Mouse (Mus musculus) hindbrain, embryonic 10.5 days (tissue): ENCODE results near the gene Tmprss6. TPM values are rescaled to one million over a fixed set of nuclear protein-coding genes. Genes with fewer than 3 reads are reported as not detected.

Experiments
- DNase-seq: peaks from one replicate; pipeline ENCODE4 v3.0.0-alpha.2; 2017; ENCODE audit warnings: low spot score
- H3K27ac ChIP-seq: fragments of 300-500 bp; sonication (generic); 2 replicates; pipeline ENCODE4 v1.5.1; 2016; ENCODE audit warnings: mild to moderate bottlenecking, moderate library complexity
- H3K27me3 ChIP-seq: fragments of 300-500 bp; sonication (generic); 2 replicates; pipeline ENCODE4 v1.6.1; 2016; ENCODE audit warnings: mild to moderate bottlenecking; ENCODE audit not compliant: poor library complexity, insufficient read depth, severe bottlenecking
- H3K36me3 ChIP-seq: fragments of 300-500 bp; sonication (generic); 2 replicates; pipeline ENCODE4 v1.6.1; 2016; ENCODE audit warnings: mild to moderate bottlenecking, moderate library complexity
- H3K4me1 ChIP-seq: fragments of 300-500 bp; sonication (generic); replicated peaks from 2 replicates; pipeline ENCODE4 v1.6.1; 2016; ENCODE audit warnings: mild to moderate bottlenecking
- H3K4me3 ChIP-seq: fragments of 300-500 bp; sonication (generic); 2 replicates; pipeline ENCODE4 v1.5.1; 2016; ENCODE audit warnings: mild to moderate bottlenecking, moderate library complexity
- H3K9me3 ChIP-seq: fragments of 300-500 bp; sonication (generic); 2 replicates; pipeline ENCODE4 v1.6.1; 2016; ENCODE audit warnings: mild to moderate bottlenecking, moderate library complexity
- WGBS: fragments of 180-500 bp; shearing (Covaris S2); methylation state at CpG from one replicate; pipeline ENCODE4 v1.1.7; 2016; 5-methylcytosine and 5-hydroxymethylcytosine counted together
- polyA plus RNA-seq: library from polyadenylated mRNA; unstranded; fragments of >200 nt; fragmentation: Nextera tagmentation; extraction: Ambion mirVana; gene quantifications from 2 replicates; pipeline ENCODE4 v1.2.1, GENCODE M21; 2016

Gene Tmprss6
- polyA plus RNA-seq, 1 experiment from 2014 or later: not detected

DNA sequence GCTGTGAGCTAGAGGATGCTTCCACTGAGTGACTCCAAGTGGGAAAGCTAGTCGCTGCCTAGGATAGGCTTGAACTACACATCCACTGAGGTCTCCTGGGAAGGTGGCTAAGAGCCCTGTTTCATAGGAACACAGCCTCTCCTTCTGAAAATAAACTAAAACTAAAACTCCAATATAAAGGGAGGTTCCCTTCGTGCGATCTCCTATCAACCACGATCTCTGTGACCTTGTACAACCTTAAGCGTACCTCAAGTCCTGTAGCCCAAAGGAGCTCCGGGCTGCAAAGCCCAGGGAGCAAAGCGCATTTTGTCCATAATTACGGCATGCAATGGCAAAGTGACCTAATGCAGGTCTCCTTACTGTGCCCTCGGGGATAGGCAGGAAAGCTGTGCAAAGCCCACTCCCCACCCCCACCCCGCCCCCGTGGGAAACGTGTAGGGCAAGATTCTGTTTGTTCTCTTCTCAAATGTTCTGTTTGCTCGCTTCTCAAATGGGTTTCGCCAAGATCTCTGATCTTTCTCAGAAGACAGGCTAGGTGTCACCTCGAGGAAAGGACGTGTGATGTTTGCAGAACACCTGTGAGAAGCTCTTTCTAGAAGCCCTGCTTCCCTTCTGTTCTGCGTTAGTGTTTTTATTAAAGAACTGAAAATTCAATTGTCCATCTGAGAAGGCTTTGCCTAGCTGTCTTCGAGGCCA, 34.2 kb upstream of the Tmprss6 start:
- no peak for DNase-seq
- H3K9me3 ChIP-seq: peaks cover 8% of the 10 kb centered on the region; the same call in 1 of the 2 replicates
- 89% methylated on average over 18 of the region's 18 CpGs for WGBS

DNA sequence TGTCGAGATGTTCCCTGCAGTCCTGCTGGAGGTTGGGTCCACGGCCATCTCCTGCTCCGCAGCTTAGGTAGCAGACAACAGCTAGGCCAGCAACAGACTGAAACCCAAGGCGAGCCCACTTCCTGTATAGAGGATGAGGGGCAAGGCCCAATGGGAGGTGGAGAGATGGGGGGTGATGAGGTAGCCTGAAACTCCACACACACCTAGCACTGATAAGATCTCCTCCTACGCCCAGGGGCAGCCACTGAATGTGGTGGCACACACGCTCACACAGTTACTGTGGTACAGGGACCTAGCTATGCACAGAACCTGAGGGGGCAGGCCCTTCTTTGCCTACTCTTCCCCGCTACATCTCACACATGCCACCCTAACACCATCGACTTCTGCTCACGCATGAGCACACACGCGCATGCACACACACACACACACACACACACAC, 26.6 kb upstream of the Tmprss6 start, which contains the start of gene Il2rb:
TSS of gene Il2rb (minus strand) at position 304 of the 439 bp plus-strand sequence.
- no peaks in the 10 kb centered on the region for H3K27me3 ChIP-seq
- H3K9me3 ChIP-seq: no peaks in the 10 kb centered on the region
- peaks cover 21% of the 10 kb centered on the region for H3K4me1 ChIP-seq
- 94% methylated on average over 11 of the region's 11 CpGs for WGBS
- no peaks in the 10 kb centered on the region for H3K36me3 ChIP-seq
- H3K4me3 ChIP-seq: no peak within 1 kb of the TSS
- DNase-seq: no peak
- no peak within 1 kb of the TSS for H3K27ac ChIP-seq

More for the DNA sequence above, 34.2 kb upstream of the Tmprss6 start:
- Histone ChIP-seq H3K4me3 (no peak overlapping the region), H3K27me3 (no peaks in the 10 kb centered on the region), H3K36me3 (no peaks in the 10 kb centered on the region), H3K27ac (no peak overlapping the region), H3K4me1 (no peaks in the 10 kb centered on the region)

DNA sequence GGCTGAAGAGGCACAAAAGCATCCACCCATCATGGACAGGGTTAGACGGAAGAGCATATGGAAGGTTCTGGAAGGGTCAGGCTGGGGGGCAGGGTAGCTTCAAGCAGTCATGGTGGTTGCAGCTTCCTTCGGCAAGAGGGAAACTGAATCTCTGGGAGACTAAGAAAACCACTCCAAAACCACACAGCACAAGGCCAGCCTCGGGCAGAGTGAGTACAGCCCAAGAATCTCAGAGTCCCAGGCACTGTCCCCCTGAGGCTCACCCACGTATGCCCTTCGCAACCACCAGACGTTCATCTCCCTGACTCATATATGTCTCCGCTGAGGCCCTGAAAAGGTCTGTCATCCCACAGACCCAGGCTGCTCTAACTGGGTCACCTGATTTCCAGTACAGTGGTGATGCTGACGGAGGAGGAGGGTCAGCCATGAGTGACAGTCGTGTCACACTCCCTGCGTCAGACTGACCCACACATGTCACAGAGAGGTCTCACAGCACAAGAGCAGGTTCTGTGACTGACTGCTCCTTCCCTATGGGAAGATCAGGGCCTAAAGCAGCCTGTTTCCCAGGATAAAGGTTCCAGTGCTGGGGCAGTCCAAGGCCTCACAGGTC, 25.1 kb upstream of the Tmprss6 start:
- no peaks in the 10 kb centered on the region for H3K9me3 ChIP-seq
- H3K4me1 ChIP-seq: peaks cover 21% of the 10 kb centered on the region
- DNase-seq: no peak
- H3K4me3 ChIP-seq: no peak overlapping the region
- 75% methylated on average over 10 of the region's 10 CpGs for WGBS
- H3K36me3 ChIP-seq: no peaks in the 10 kb centered on the region
- no peak overlapping the region for H3K27ac ChIP-seq
- no peaks in the 10 kb centered on the region for H3K27me3 ChIP-seq

DNA sequence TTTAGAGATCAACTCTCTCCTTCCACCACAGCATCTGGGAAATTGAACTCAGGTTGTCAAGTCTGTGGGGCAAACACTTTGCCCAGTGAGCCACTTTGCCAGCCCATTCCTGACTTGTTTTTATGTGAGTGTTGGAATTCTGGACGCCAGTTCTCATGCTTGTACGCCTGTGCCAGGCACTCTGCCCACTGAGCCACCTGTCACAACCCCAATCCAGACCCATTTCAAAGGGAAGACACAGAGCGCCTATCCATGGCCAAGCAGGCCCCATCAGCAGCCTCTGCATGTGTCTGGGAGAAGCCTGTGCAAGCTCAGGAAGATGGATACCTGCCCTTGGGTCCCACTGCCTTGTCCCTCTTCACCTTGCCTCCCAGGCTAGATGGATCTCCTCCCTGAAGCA, 22.9 kb upstream of the Tmprss6 start:
- DNase-seq: no peak
- H3K4me1 ChIP-seq: peaks cover 21% of the 10 kb centered on the region
- H3K9me3 ChIP-seq: no peaks in the 10 kb centered on the region
- peaks cover 6% of the 10 kb centered on the region for H3K27me3 ChIP-seq
- WGBS: 85% methylated on average over 3 of the region's 3 CpGs
- H3K36me3 ChIP-seq: no peaks in the 10 kb centered on the region
- H3K4me3 ChIP-seq: no peak overlapping the region
- H3K27ac ChIP-seq: no peak overlapping the region

DNA sequence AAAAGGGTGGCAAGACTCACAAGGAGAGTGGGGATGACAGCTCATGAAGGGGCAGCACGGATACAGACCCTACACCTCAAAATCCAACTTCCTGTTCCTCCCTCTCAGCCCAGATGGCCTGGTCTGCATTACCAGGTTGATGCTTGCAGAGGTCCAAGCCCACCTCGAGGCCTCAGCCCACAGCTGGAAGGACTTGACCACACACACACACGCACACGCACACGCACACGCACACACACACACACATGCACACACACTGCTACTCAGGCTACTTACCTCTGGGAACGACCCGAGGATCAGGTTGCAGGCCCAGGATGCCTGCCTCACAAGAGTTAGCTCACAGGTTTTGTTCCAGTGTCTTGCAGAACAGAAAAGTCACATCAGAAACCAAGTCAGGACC, 21.5 kb upstream of the Tmprss6 start:
- peaks cover 19% of the 10 kb centered on the region for H3K4me1 ChIP-seq
- H3K36me3 ChIP-seq: no peaks in the 10 kb centered on the region
- WGBS: 87% methylated on average over 8 of the region's 8 CpGs
- H3K27ac ChIP-seq: no peak overlapping the region
- DNase-seq: no peak
- H3K27me3 ChIP-seq: peaks cover 6% of the 10 kb centered on the region
- H3K9me3 ChIP-seq: no peaks in the 10 kb centered on the region
- no peak overlapping the region for H3K4me3 ChIP-seq

DNA sequence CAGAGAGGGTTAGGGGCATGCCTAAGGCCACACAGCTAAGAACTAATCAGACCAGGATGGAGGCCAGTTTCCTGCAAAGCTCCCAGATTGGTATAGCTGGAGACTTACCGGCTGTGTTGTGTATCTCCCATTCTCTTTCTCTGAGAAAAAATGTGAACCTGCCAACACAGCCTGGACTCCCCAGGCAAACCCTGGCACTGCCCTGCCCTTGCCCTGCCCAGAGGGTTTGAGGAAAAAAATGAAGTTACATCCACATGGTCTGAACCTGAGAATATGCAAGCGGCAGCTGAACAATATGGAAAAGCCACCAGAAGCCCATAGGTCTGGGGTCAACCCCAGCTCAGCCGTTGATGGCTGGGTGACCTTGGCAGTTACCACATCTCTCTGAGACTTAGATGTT, 20.8 kb upstream of the Tmprss6 start:
- 90% methylated on average over 3 of the region's 3 CpGs for WGBS
- H3K4me3 ChIP-seq: no peak overlapping the region

DNA sequence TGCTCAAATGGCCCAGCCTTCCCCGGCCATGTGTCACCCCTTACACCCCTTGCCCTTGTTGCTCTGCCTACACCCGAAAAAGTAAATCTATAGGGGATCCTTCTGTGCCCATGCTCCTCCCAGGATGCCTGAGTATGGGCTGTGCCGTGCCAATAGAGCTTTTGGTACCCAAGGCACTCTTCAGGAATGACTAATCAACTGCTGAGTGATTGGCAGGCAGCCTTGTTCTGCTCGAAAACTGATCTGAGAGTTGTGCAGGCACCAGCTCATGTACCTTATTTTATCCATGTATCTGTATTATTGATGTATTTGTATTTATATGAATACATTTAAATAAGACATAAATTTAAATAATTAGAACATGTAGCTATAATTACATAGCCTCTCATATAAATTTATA, 18.6 kb upstream of the Tmprss6 start:
- Histone ChIP-seq H3K9me3 (no peaks in the 10 kb centered on the region), H3K4me1 (no peaks in the 10 kb centered on the region), H3K4me3 (no peak overlapping the region), H3K27ac (no peak overlapping the region), H3K27me3 (peaks cover 12% of the 10 kb centered on the region), H3K36me3 (no peaks in the 10 kb centered on the region)
- DNase-seq: no peak
- 72% methylated on average over 4 of the region's 4 CpGs for WGBS

More for the DNA sequence above, 20.8 kb upstream of the Tmprss6 start:
- Histone ChIP-seq H3K4me1 (peaks cover 13% of the 10 kb centered on the region), H3K27ac (no peak overlapping the region), H3K9me3 (no peaks in the 10 kb centered on the region), H3K36me3 (no peaks in the 10 kb centered on the region), H3K27me3 (peaks cover 6% of the 10 kb centered on the region)
- no peak for DNase-seq

DNA sequence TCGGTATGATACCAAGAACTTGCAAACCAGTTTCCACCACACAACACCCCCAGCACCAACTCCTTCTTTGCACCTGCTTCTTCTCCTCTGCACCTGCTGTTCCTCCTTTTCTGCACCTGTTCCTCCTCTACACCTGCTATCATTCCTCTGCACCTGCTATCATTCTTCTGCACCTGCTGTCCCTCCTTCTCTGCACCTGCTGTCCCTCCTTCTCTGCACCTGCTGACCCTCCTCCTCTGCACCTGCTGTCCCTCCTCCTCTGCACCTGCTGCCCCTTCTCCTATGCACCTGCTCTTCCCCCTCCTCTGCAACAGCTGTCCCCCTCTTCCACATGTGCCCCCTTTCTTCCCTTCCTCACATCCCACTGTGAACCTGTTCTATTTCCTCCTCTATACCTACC, 18.1 kb upstream of the Tmprss6 start:
- no peak overlapping the region for H3K4me3 ChIP-seq
- WGBS: 89% methylated on average over 1 of the region's 1 CpGs
- no peaks in the 10 kb centered on the region for H3K36me3 ChIP-seq
- DNase-seq: no peak
- H3K4me1 ChIP-seq: peaks cover 1% of the 10 kb centered on the region; the same call in 1 of the 2 replicates
- H3K9me3 ChIP-seq: no peaks in the 10 kb centered on the region
- peaks cover 16% of the 10 kb centered on the region for H3K27me3 ChIP-seq
- H3K27ac ChIP-seq: no peak overlapping the region

DNA sequence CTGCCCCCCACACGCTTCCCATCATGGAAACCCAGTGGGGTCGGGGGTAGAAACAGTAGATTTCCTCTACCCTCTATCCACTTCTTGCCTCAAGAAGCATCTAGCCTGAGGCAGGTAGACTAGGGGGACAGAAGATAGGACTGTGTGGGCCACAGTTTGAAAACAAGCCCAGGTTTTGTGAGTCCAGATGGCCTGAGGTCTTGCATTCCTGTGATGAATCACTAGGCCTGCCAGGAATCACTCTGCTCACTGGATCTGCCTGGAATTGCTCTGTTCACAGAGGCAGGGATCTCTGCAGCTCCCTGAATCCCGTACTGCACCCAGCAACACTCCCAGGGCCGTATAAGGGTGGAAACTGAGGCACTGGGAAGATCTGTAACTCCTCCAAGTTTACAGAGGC, 14.9 kb upstream of the Tmprss6 start:
- DNase-seq: no peak
- no peak overlapping the region for H3K27ac ChIP-seq
- peaks cover 19% of the 10 kb centered on the region for H3K27me3 ChIP-seq
- no peaks in the 10 kb centered on the region for H3K36me3 ChIP-seq
- H3K4me1 ChIP-seq: peaks cover 3% of the 10 kb centered on the region; the same call in 1 of the 2 replicates
- no peak overlapping the region for H3K4me3 ChIP-seq
- H3K9me3 ChIP-seq: no peaks in the 10 kb centered on the region
- 73% methylated on average over 4 of the region's 4 CpGs for WGBS

DNA sequence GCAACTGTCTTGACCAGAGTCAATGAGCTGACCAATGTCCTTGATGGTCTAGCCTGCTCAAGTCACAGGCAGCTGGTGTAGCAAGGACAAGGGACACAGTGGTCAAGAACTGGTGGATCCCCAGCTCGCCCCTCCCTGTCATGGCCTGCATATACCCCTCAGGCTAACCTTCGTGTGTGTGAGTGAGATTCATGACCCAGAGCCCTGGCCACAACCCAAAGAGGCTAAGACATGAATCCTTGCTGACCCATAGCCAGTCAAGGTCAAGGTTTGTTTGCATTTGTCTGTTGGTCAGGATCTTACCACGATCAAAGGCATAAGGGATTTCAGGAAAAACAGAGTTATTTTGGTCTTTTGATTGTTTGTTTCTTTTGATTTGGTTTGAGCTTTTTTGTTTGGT, 14.1 kb upstream of the Tmprss6 start:
- H3K27me3 ChIP-seq: peaks cover 19% of the 10 kb centered on the region
- H3K4me3 ChIP-seq: no peak overlapping the region
- 72% methylated on average over 3 of the region's 3 CpGs for WGBS
- H3K27ac ChIP-seq: no peak overlapping the region
- H3K4me1 ChIP-seq: peaks cover 3% of the 10 kb centered on the region; the same call in 1 of the 2 replicates
- no peaks in the 10 kb centered on the region for H3K36me3 ChIP-seq
- no peaks in the 10 kb centered on the region for H3K9me3 ChIP-seq
- DNase-seq: no peak

DNA sequence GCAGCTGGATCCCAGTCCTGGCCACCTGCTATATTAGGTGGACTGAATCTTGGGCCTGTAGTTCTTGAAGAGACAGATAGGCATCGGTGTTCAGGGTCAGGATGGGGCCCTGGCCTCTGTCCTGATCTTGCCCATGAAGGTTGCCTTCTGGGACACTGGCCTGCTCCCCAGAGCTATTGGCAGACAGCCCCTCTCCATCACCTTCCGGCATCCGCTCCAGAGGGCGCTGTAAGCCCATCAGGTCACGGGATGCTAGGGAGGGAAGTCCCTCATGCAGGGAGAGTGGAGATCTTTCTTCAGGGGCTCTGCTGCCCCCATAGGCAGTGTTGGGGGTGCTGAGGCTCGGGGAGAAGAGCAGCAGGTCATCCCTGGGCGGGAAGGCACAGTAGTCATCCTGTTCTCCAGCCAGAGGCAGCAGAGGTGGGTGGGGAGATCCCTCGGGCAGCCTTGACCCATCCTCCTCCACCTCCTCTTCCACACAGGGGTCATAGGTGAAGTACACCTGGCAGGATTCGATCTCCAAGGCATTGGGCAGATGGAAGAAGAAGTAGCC, 13.1 kb upstream of the Tmprss6 start:
- WGBS: 49% methylated on average over 9 of the region's 9 CpGs
- H3K4me3 ChIP-seq: no peak overlapping the region
- H3K36me3 ChIP-seq: no peaks in the 10 kb centered on the region
- H3K27me3 ChIP-seq: peaks cover 15% of the 10 kb centered on the region
- no peaks in the 10 kb centered on the region for H3K9me3 ChIP-seq
- no peak overlapping the region for H3K27ac ChIP-seq
- no peak for DNase-seq
- H3K4me1 ChIP-seq: peaks cover 3% of the 10 kb centered on the region; the same call in 1 of the 2 replicates

DNA sequence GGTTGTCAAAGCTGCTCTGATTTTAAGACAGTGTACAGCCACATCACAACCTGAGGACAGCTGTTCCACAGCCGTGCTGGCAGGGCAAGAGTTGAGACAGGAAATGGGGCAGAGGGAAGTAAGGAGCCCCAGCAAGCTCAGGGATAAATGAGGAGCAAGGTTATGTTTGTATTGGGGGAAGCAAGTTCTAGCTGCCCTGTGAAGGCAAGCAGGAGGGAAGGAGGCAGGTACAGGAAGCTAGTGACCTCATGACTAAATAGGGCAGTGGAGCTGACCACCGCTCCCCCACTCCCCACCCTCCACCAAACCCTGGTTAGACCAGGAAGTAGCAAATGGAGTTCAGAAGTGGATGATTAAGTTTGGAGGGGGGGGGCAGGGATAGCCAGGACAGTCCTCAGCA, 12.6 kb upstream of the Tmprss6 start:
- no peak for DNase-seq
- 77% methylated on average over 2 of the region's 2 CpGs for WGBS
- H3K4me1 ChIP-seq: peaks cover 3% of the 10 kb centered on the region; the same call in 1 of the 2 replicates
- 0 out of 2 replicates have a peak, but pooled peaks cover 13% of the 10 kb centered on the region for H3K27me3 ChIP-seq
- H3K9me3 ChIP-seq: no peaks in the 10 kb centered on the region
- H3K27ac ChIP-seq: no peak overlapping the region
- H3K36me3 ChIP-seq: no peaks in the 10 kb centered on the region
- H3K4me3 ChIP-seq: no peak overlapping the region

DNA sequence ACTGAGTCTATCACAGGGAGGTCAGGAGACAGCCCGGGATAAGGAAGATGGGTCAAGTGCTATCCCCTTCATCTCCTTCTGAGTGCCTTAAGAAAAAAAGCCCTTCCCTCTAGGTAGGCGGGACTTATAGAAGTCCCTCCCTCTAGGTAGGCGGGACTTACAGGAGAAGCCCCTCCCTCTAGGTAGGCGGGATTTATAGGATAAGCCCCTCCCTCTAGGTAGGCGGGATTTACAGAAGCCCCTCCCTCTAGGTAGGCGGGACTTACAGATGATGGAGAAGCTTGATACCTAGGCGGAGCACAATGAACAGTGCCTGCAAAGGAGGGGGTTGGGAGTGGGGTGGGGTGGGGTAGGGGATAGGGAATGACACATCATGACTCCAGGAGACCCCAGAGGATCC, 11.7 kb upstream of the Tmprss6 start:
- WGBS: 67% methylated on average over 7 of the region's 7 CpGs
- Histone ChIP-seq H3K9me3 (no peaks in the 10 kb centered on the region), H3K4me1 (peaks cover 3% of the 10 kb centered on the region; the same call in 1 of the 2 replicates), H3K36me3 (no peaks in the 10 kb centered on the region), H3K4me3 (no peak overlapping the region), H3K27me3 (0 out of 2 replicates have a peak, but pooled peaks cover 19% of the 10 kb centered on the region), H3K27ac (no peak overlapping the region)
- no peak for DNase-seq
